ENCODE assay signal across 20 mouse cellular contexts in genomic region chr19:19122324-19122723, GRCm38 (mm10). TPM values are rescaled to one million over a fixed set of nuclear protein-coding genes. Genes with fewer than 3 reads are reported as not detected.
DNase-seq lines count a peak whose midpoint lies in the region; ATAC-seq and TF ChIP-seq lines count a peak whose summit lies in the region.
"Had no signal": no experiment of that assay in that cellular context is flagged by ENCODE, and none has a peak within 500 bp of the region (broad histone marks: within the 10 kb centered on the region; RNA-seq: fewer than 3 reads in every experiment).

No protein-coding gene starts in this region.

- POLR2A ChIA-PET in Patski (lab: Charles Lee), result no interaction called here

- peak; percentile 13; the same call in 1 of the 2 replicates for TF ChIP-seq CTCF in hindbrain, postnatal 0 days (IDR thresholded peaks at IDR 0.05; ENCODE audit: low read depth)
- TF ChIP-seq CTCF in Patski (IDR thresholded peaks at IDR 0.05), result peak; percentile 52

- H3K27me3 ChIP-seq in hindbrain, postnatal 0 days (ENCODE audit: insufficient read depth, low read length), result no peaks in the 10 kb centered on the region
- H3K27me3 ChIP-seq in hindbrain, embryonic 12.5 days, result no peaks in the 10 kb centered on the region
- peaks cover 46% of the 10 kb centered on the region for H3K27me3 ChIP-seq in Patski
- H3K27me3 ChIP-seq: forebrain, embryonic 15.5 days; heart, embryonic 12.5 days; neural tube, embryonic 15.5 days; stomach, embryonic 15.5 days had no signal

- ATAC-seq in hindbrain, postnatal 0 days, result no peak
- no peak for ATAC-seq in hindbrain, embryonic 12.5 days (ENCODE audit: low FRiP score)
- no peak for ATAC-seq in Patski
- ATAC-seq in erythroid progenitor cell, adult 5-6 weeks (replicated peaks; ENCODE audit: low FRiP score, poor library complexity, severe bottlenecking), result no peak
- ATAC-seq: forebrain, embryonic 15.5 days; inflammation-experienced regulatory T-cells, adult 6 months had no signal

- CTCF ChIA-PET in Patski (lab: Charles Lee), result no interaction called here

- no peak overlapping the region for H3K27ac ChIP-seq in hindbrain, postnatal 0 days
- no peak overlapping the region for H3K27ac ChIP-seq in hindbrain, embryonic 12.5 days
- H3K27ac ChIP-seq: forebrain, embryonic 15.5 days; neural tube, embryonic 15.5 days; stomach, embryonic 15.5 days had no signal

- no peaks in the 10 kb centered on the region for H3K9me3 ChIP-seq in hindbrain, postnatal 0 days (ENCODE audit: low read length)
- H3K9me3 ChIP-seq in hindbrain, embryonic 12.5 days (replicated peaks), result no peaks in the 10 kb centered on the region
- H3K9me3 ChIP-seq: forebrain, embryonic 15.5 days; heart, embryonic 12.5 days; neural tube, embryonic 15.5 days; stomach, embryonic 15.5 days had no signal

- no peaks in the 10 kb centered on the region for H3K4me1 ChIP-seq in hindbrain, postnatal 0 days (ENCODE audit: insufficient read depth, low read length)
- H3K4me1 ChIP-seq in hindbrain, embryonic 12.5 days, result no peaks in the 10 kb centered on the region
- H3K4me1 ChIP-seq: forebrain, embryonic 15.5 days; heart, embryonic 12.5 days; neural tube, embryonic 15.5 days; stomach, embryonic 15.5 days had no signal

- no peaks in the 10 kb centered on the region for H3K36me3 ChIP-seq in hindbrain, postnatal 0 days (ENCODE audit: insufficient read depth, low read length)
- no peaks in the 10 kb centered on the region for H3K36me3 ChIP-seq in hindbrain, embryonic 12.5 days
- H3K36me3 ChIP-seq: forebrain, embryonic 15.5 days; heart, embryonic 12.5 days; neural tube, embryonic 15.5 days; stomach, embryonic 15.5 days had no signal

- H3K4me3 ChIP-seq in hindbrain, postnatal 0 days (ENCODE audit: low read length), result no peak overlapping the region
- H3K4me3 ChIP-seq in hindbrain, embryonic 12.5 days, result no peak overlapping the region
- H3K4me3 ChIP-seq: forebrain, embryonic 15.5 days; heart, embryonic 12.5 days; neural tube, embryonic 15.5 days; stomach, embryonic 15.5 days had no signal

- no peak overlapping the region for H3K4me2 ChIP-seq in hindbrain, postnatal 0 days (ENCODE audit: low read depth, low read length)
- no peak overlapping the region for H3K4me2 ChIP-seq in hindbrain, embryonic 12.5 days (replicated peaks)
- H3K4me2 ChIP-seq: forebrain, embryonic 15.5 days; heart, embryonic 12.5 days; liver, embryonic 11.5 days; midbrain, embryonic 11.5 days; neural tube, embryonic 15.5 days; stomach, embryonic 15.5 days had no signal

- 51% methylated on average over 2 of the region's 2 CpGs for WGBS in hindbrain, postnatal 0 days
- 52% methylated on average over 2 of the region's 2 CpGs for WGBS in hindbrain, embryonic 12.5 days

- no peak overlapping the region for H3K9ac ChIP-seq in hindbrain, postnatal 0 days (replicated peaks; ENCODE audit: low read length)
- no peak overlapping the region for H3K9ac ChIP-seq in hindbrain, embryonic 12.5 days
- H3K9ac ChIP-seq: forebrain, embryonic 15.5 days; heart, embryonic 12.5 days; neural tube, embryonic 15.5 days; stomach, embryonic 15.5 days had no signal

- in situ Hi-C loops in Patski (cut with MboI; ENCODE audit: low pct_unique_long_range_greater_than_20kb), result no loop called here

- DNase-seq in adrenal gland, adult 2 months, result peak; percentile 13
- DNase-seq in adrenal gland, postnatal 14 days, result no peak
- no peak for DNase-seq in hindbrain, postnatal 0 days (ENCODE audit: low spot score)
- DNase-seq in 3T3-L1 (ENCODE audit: low read depth, low spot score), result peak; percentile 33
- DNase-seq in Patski (ENCODE audit: low read depth, low spot score), result no peak
- DNase-seq in heart, adult 11 months, result no peak
- DNase-seq: cerebellum, adult 2 months; kidney, postnatal 10 days; layer of hippocampus, adult 9-11 months; lung, postnatal 14 days had no signal

RNA-seq across cellular contexts. Expression of gene Rorb, which starts 11.3 kb away (rescaled TPM):
- total RNA-seq in adrenal gland, adult 2 months (2021), result under 1 TPM; 0.41 to 0.49 TPM
- polyA plus RNA-seq in adrenal gland, adult 2 months (2012; rRNA removed), result 0.02 and 0.04 TPM in 2 replicates
- 0.37 and 0.56 TPM in 2 replicates for total RNA-seq in adrenal gland, postnatal 14 days (2021)
- total RNA-seq in hindbrain, postnatal 0 days (2014; rRNA removed), result 9.4 and 10.6 TPM in 2 replicates
- polyA plus RNA-seq in hindbrain, postnatal 0 days (2015; fragmentation: Nextera tagmentation; extraction: Ambion mirVana), result 9.0 and 9.6 TPM in 2 replicates
- polyA plus RNA-seq in hindbrain, embryonic 12.5 days (2016; fragmentation: Nextera tagmentation; extraction: Ambion mirVana), result 4.1 and 4.5 TPM in 2 replicates
- polyA plus RNA-seq in Patski (2021), result 0.03 TPM
- total RNA-seq in erythroid progenitor cell, adult 5-6 weeks (2015; ENCODE audit: low replicate concordance), result not detected in 2 replicates
- total RNA-seq in erythroid progenitor cell, adult 5-6 weeks (2017; ENCODE audit: low replicate concordance), result not detected in 2 replicates
- total RNA-seq: hematopoietic stem cell, adult 5-6 weeks had no signal

Comparison
In these comparisons a context has a peak if more than half of its experiments do, and no peak if none do; other contexts are left out.
1. DNase-seq: peak in adrenal gland, adult 2 months (single experiment) and 3T3-L1 (single experiment); none in adrenal gland, postnatal 14 days (single experiment), hindbrain, postnatal 0 days (single experiment), Patski (single experiment) and heart, adult 11 months (single experiment).